Comparison of ENCODE assay signal across 24 mouse cellular contexts in the genomic region with DNA sequence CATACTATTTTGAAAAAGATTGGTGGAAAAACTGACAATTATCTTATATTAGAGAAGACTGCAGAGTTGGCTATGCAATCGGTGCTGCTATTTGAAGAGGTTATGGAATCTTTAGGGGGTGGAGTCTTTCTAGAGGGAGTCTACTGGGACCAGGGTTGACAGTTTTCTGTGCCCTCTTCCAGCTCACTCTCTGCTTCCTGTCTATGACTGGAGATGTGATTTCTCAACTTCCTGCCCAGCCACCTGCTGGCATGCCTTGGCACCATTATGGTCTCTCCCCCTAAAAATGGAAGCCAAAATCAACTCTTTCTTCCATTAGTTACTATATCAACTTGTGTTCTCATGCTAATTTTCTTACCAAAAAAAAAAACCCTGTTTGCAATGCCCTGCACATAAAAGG. TPM values are rescaled to one million over a fixed set of nuclear protein-coding genes. Genes with fewer than 3 reads are reported as not detected.
A peak's percentile ranks its signal among the peaks of the same experiment; 100 is the strongest.
DNase-seq lines count a peak whose midpoint lies in the region; ATAC-seq lines count a peak whose summit lies in the region.
"Had no signal": no experiment of that assay in that cellular context is flagged by ENCODE, and none has a peak within 500 bp of the region (broad histone marks: within the 10 kb centered on the region; RNA-seq: fewer than 3 reads in every experiment).

No protein-coding gene starts in this region.

- no peak overlapping the region for H3K4me3 ChIP-seq in heart, embryonic 10.5 days
- H3K4me3 ChIP-seq: embryonic facial prominence, embryonic 10.5 days; embryonic facial prominence, embryonic 12.5 days; forebrain, embryonic 13.5 days; forebrain, embryonic 15.5 days had no signal

- no peaks in the 10 kb centered on the region for H3K36me3 ChIP-seq in heart, embryonic 10.5 days
- H3K36me3 ChIP-seq: embryonic facial prominence, embryonic 10.5 days; embryonic facial prominence, embryonic 12.5 days; forebrain, embryonic 15.5 days; G1E had no signal

- WGBS in heart, embryonic 10.5 days, result 87% methylated on average over 1 of the region's 1 CpGs

- ATAC-seq in common myeloid progenitor, adult 5-6 weeks (replicated peaks; ENCODE audit: low read depth, poor library complexity, severe bottlenecking), result peak; percentile 47; the same call in 1 of the 2 replicates
- peak; percentile 80 for ATAC-seq in megakaryocyte progenitor cell, adult 5-6 weeks (replicated peaks; ENCODE audit: poor library complexity)
- ATAC-seq: activated CD4-positive, CD25-positive, alpha-beta regulatory T cell, adult 4 months; CD4-positive, CD25-positive, alpha-beta regulatory T cell, adult 4 months; forebrain, embryonic 13.5 days; forebrain, embryonic 15.5 days; forebrain, postnatal 0 days; Patski had no signal

- peak; percentile 14 for DNase-seq in heart, embryonic 10.5 days (ENCODE audit: low spot score)
- DNase-seq in heart, adult 18-20 months, result no peak
- DNase-seq in adipocyte (ENCODE audit: low spot score) (peak; percentile 22), liver (no peak)
- DNase-seq in cerebellum, postnatal 10 days, result no peak
- DNase-seq in urinary bladder, postnatal 4 days (ENCODE audit: low spot score in 2 of 2), result no peak
- DNase-seq: adrenal gland, postnatal 25 days; B cell, adult 2 months; cerebellum, adult 11-12 months; cerebellum, adult 2 months; cerebellum, adult 9-10 months; cerebellum, postnatal 14 days; cerebellum, postnatal 36 days; forebrain, postnatal 0 days had no signal

- no peaks in the 10 kb centered on the region for H3K27me3 ChIP-seq in heart, embryonic 10.5 days (ENCODE audit: insufficient read depth, poor library complexity, severe bottlenecking)
- H3K27me3 ChIP-seq: embryonic facial prominence, embryonic 12.5 days; forebrain, embryonic 13.5 days; forebrain, embryonic 15.5 days had no signal

- no peaks in the 10 kb centered on the region for H3K4me1 ChIP-seq in heart, embryonic 10.5 days
- H3K4me1 ChIP-seq: embryonic facial prominence, embryonic 10.5 days; embryonic facial prominence, embryonic 12.5 days; forebrain, embryonic 13.5 days; forebrain, embryonic 15.5 days had no signal

- H3K9me3 ChIP-seq in heart, embryonic 10.5 days, result no peaks in the 10 kb centered on the region
- H3K9me3 ChIP-seq: embryonic facial prominence, embryonic 10.5 days; embryonic facial prominence, embryonic 12.5 days; forebrain, embryonic 13.5 days; forebrain, embryonic 15.5 days; G1E had no signal

- no peak overlapping the region for H3K27ac ChIP-seq in heart, embryonic 10.5 days
- H3K27ac ChIP-seq: embryonic facial prominence, embryonic 10.5 days; embryonic facial prominence, embryonic 12.5 days; forebrain, embryonic 13.5 days; forebrain, embryonic 15.5 days had no signal

RNA-seq across cellular contexts. Expression of a gene that starts 43.7 kb away (rescaled TPM):
- polyA plus RNA-seq in heart, embryonic 10.5 days (2016; fragmentation: Nextera tagmentation; extraction: Ambion mirVana), result 23.7 and 32.8 TPM in 2 replicates
- 10 to 100 TPM; 10.1 to 10.6 TPM for total RNA-seq in heart, adult 18-20 months (2021)
- total RNA-seq in common myeloid progenitor, adult 5-6 weeks (2017), result 57.4 and 104 TPM in 2 replicates
- total RNA-seq in megakaryocyte progenitor cell, adult 5-6 weeks (2015), result 33.8 and 42.0 TPM in 2 replicates
- total RNA-seq in megakaryocyte progenitor cell, adult 5-6 weeks (2017), result 70.8 and 74.8 TPM in 2 replicates

Comparison
In these comparisons a context has a peak if more than half of its experiments do, and no peak if none do; other contexts are left out.
1. DNase-seq: peak in heart, embryonic 10.5 days (single experiment) and adipocyte (single experiment); none in heart, adult 18-20 months (0 of 2), cerebellum, postnatal 10 days (0 of 2), liver (single experiment) and urinary bladder, postnatal 4 days (0 of 2).